Mouse (Mus musculus) brain, embryonic 14.5 days (tissue): ENCODE data around the gene Cenph.

ENCODE experiments used
- CTCF ChIP-seq: fragments of 200-500 bp; IDR thresholded peaks from 2 replicates; pipeline ENCODE4 v1.5.1; 2012; ENCODE audit warnings: inconsistent platforms, mild to moderate bottlenecking, moderate library complexity, borderline replicate concordance; ENCODE audit not compliant: insufficient read depth, insufficient read length; ENCODE audit errors: extremely low read depth
- POLR2A ChIP-seq: fragments of 200-500 bp; IDR thresholded peaks from 2 replicates; pipeline ENCODE4 v1.6.1; 2012; ENCODE audit warnings: mild to moderate bottlenecking, inconsistent platforms, borderline replicate concordance; ENCODE audit not compliant: poor library complexity, insufficient read depth, insufficient read length, severe bottlenecking; ENCODE audit errors: extremely low read depth

GRCm38 (mm10) chr13:100748638-100749037 is 27.1 kb downstream of the Cenph start:
- TF ChIP-seq CTCF = no peak
- no peak for TF ChIP-seq POLR2A
